Mouse (Mus musculus) lung, postnatal 14 days (tissue): ENCODE results near the gene Ruvbl1.

Experiments
- DNase-seq: peaks from one replicate; pipeline ENCODE4 v3.0.0; 2021

Ruvbl1 gene

DNA sequence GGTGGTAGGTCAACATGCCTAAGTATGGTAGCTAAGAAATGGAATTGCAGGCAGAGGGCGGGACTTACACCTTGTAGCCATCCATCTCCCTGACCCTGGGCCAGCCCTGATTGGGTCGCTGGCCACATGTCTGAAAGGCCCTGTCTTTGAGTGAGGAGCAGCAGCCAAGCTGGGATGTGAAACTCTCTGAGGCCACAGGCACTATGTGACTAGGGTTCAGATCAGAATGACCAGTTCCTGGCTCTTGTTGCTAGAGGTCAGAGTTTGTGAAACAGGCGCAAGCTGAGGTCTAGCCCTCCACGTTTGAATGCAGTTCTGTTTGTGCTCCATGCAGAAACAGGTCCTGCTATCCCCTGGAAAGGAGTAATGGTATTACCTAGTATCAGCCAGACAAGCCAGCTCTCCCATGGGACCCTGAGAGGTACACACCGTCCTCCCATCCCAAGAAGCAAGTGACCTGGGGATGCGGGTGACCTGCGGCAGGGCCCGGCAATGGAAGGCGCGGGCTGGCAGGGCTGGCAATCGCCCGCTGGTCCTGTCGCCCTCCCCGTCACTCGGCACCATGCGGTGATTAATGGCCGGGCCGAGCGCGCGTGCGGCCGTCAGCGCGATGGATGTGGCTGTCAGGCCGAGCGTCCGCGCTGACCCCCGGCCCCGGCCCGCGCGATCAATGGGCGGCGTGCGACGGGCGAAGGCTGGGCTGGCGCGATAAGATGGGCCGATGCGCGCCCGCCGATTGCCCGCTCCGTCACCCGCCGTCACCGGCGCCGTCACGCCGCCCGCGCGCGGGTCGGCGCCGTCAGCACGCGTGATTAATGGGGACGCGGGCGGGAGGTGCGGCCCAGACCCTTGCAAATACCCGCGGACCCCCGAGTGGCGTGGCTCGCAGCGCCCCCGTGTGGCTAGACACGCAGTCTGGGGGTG lies 34.5 kb downstream of the Ruvbl1 start:
- DNase-seq: peak; percentile 62

DNA sequence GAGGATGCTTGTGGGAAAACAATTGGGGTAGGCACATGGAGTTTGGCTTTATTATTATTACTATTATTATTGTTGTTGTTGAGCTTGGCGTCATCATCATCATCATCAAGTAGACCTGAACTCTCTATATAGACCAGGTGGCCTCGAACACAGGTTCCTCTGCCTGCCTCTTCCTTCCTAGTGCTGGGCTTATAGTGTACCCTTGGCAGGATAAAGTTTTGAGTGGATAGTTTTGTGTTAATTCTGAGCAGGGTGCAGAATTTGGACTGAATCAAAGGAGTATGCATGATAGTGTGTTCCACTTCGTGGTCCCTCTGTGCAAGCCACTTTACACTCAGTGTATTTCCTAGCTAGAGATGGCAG lies 35.2 kb downstream of the Ruvbl1 start:
- no peak for DNase-seq

DNA sequence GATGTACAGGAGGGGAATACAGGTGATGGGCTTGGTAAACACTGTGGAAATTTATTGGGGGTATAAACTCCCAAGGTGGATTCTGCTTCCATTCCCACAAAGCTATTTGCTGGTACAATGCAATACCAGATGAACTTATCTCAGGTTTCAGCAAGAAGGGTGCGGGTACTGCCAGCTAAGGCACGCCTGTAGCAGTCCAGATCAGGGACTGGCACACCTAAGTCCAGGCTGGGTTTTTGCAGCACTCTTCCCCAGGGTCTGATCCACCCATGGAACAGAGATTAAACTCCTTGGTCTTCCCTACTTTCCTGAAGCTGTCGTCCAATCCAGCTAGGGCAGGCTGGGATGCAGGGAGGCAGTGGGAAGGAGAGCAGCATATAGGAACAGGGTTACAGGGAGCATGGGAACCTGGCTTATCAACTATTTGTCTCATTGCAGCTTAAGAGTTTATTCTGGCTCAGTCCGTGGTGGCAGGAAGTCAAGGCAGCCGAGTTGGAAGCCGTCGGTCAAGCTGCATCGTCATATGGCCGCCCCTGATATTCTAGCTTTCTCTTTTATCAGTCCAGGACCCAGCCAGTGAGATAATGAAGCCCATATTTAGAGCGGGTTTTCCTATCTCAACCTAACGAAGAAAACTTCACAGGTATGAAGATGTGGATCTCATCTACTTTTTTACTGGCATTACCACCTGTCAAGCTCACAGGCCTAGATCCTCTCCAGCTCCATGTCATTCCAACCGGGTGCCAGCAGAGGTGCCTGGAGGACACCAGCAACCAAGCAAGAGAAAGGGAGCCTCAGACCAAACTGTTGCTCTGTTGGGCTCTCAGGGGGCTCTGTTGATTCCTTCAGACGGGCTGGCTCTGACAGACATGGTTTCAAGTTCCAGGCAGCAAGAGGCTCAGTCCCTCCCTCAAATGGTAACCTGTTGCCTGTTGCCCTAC lies 37.1 kb downstream of the Ruvbl1 start:
- DNase-seq: no peak

DNA sequence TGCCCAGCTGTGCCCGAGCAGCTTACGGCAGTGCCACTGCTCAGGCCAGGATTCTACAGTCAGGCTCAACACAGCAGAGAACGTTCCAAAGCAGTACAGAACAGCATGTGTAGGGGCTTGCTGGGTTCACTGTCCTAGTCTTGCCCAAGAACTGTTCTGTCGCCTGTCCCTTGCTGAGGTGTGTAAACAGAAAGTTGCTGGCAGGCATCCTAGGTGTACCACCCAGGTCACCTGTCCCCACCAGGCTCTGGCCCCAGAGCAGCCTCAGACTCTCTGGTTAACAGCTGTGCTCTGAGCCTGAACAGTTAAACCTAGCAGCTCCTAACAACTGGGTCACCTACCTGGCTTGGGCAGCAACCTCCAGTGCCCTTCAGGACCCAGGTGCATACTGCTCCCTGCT lies 37.8 kb downstream of the Ruvbl1 start:
- no peak for DNase-seq

GRCm38 (mm10) chr6:88513984-88514383 lies 48.8 kb downstream of the Ruvbl1 start:
- no peak for DNase-seq

- DNase-seq: no peak
Observed at GRCm38 (mm10) chr6:88514546-88514945, 49.3 kb downstream of the Ruvbl1 start.

GRCm38 (mm10) chr6:88515971-88516370 lies 50.8 kb downstream of the Ruvbl1 start:
- DNase-seq: no peak

- DNase-seq: no peak
Observed at GRCm38 (mm10) chr6:88516667-88517066, 51.5 kb downstream of the Ruvbl1 start.

- no peak for DNase-seq
Observed at GRCm38 (mm10) chr6:88517701-88518403, 52.6 kb downstream of the Ruvbl1 start.

- peak; percentile 94 for DNase-seq
Observed at GRCm38 (mm10) chr6:88518404-88519263, 53.4 kb downstream of the Ruvbl1 start, which contains the start of gene Sec61a1. Gene Sec61a1, minus strand, starts transcription at chr6:88518905.

DNA sequence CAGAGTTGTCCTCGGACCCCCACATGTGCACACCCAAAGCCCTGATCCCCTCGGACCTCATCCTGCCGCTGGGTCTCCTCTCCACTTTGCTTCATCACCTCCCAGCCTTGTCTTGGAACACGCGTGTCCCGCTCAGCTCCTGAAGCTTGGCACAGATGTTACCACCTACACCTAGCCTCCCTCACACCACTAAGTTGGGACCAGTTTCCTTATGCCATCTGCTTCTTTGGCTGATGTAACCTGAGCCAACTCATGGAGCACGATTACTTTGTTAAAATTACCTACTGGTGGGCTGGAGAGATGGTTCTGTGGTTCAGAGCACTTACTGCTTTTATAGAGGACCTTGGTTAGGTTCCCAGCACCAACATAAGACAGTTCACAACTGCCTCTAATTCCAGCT lies 56.6 kb downstream of the Ruvbl1 start:
- no peak for DNase-seq

DNA sequence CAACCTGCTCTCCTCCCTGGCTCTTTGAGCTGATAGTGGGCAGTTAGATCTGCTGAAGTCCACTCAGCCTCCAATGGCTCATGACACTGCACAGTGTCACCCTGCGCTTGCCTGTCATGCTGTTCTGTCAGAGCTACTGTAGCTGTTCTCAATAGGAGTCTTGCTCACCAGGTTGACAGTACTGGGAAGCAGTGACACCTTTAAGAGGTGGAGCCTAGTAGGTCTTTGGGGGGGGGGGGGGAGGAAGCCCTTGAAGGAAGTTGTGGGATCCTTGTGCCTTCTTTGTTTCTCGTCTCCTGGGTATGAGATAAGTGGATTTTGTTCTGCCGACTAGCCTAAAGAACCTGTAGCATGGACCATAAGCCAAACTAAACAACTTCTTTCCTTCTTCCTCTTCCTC lies 57.4 kb downstream of the Ruvbl1 start:
- DNase-seq: no peak

- DNase-seq: no peak
Observed at GRCm38 (mm10) chr6:88523043-88523442, 57.8 kb downstream of the Ruvbl1 start.

DNA sequence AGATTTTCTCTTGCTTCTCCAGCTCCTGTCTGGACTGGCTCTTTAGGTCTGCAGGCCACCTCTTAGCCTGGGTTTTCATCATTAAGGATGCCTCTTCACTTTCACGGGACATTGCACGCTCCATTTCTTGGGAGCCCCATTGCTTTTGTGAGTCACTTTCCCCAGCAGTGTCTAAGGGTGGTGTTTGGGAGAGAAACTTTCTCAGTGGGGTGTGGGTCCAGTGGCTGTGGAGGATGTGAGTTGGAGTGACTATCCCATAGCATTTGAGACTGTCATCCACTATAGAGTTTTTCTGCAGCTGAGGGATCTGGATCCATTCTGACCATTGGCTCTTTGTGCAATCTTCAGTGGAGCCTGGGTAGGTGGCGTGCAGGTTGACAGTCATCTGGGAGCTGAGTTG lies 58.2 kb downstream of the Ruvbl1 start:
- DNase-seq: no peak

GRCm38 (mm10) chr6:88524056-88524455 lies 58.8 kb downstream of the Ruvbl1 start:
- no peak for DNase-seq

DNA sequence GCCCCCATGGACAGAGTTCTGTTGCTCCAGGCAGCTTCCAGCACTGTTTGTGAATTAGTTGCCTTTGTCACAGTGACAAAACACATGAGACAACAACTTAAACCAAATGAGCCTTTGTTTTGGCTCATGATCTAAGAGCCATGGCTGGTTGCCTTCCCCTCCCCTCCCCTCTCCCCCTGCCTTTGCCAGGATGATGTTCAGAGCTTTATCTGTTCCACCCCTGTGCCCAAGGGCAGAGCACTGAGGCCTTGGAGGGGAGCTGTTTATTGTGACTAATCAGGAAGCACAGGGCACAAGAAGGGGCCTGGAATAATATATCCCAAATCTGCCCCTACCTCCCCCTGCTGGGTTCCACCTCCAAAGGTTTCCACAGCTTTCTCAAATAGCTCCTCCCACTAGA lies 65.1 kb downstream of the Ruvbl1 start:
- DNase-seq: no peak

DNA sequence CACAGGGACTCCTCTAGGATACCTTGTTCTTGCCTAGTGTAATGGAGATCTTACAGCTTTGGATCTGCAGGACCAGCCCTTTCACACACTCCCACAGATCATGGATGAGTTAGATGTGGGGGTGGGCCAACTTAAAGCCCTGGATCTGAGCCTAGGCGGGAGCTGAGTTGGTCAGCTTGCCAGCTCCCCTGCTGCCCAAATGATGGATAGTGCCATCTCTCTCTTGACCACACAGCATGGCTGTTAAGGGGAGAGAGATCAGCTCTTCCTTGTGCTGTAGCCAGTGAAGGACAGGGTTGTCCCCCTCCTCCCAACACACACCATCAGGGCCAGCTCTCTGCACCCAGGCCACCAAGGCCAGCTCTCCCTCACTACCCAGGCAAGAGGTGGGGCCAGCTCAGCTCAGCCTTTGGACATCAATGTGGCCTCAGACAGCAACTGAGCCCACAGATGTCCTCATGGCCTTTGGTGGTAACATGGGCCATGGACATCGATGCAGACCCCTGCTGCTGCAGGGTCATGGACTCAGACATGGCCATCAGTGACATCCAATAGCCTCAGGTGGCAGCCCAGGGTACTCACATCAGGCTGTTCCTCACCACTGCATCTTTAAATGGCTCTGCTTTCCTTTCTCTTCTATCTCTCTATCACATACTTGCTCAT lies 75.0 kb downstream of the Ruvbl1 start:
- DNase-seq: no peak

- no peak for DNase-seq
Observed at GRCm38 (mm10) chr6:88544241-88544640, 79.0 kb downstream of the Ruvbl1 start.

- no peak for DNase-seq
Observed at GRCm38 (mm10) chr6:88544644-88545396, 79.6 kb downstream of the Ruvbl1 start.

DNA sequence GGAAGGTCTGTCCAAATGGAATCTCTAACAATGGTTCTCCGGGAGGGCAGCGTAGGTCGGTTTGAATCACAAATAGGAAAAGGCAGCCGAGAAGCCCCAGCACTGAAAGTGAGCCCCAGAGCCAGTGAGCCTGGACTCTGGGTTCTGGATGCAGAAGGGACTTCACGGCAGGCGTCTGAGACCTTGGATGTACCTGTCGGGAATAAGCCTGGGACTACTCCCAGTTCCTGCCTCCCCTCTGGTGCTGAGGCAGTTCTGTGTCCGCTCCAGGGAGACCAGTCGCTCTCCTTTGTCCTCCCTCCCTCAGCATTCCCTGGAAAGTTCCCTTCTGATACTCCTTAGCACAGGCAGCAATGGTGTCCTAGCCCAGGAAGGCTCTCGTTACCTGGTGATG lies 80.2 kb downstream of the Ruvbl1 start:
- DNase-seq: no peak
